Mouse (Mus musculus): ENCODE results near the gene Bcdin3d. TPM values are rescaled to one million over a fixed set of nuclear protein-coding genes. Genes with fewer than 3 reads are reported as not detected.

The Bcdin3d gene
- polyA plus RNA-seq, 1 experiment from 2014 or later: 13.7 TPM

DNA sequence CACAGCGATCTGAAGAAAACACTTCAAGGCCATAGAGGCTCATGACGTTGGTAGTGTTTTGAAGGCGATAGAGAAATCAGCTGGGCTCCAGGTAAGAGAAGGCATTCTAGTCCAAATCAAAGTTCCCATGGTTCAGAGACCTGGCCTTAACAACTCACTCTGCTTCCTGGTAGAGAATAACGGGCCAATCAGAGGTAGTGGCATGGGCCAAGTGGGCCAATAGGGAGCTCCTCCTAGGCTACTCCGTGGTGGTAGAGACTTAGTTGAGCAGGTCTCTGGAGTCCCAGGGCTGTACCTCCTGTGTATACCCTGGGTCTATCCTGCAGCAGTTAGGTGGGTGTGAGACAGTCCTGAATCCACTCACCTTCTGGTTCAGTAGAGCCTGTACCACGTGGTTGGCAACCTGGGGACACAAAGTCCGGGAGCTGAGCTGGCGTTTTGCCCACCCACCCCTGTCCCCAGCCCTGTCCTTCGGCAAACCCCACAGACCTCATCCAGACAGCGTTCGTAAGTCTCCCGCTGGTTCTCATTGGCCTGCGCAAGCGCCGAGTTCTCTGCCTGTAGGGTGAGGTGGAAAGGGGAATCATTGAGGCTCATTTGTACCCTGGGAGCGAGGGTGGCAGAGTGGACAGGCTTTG, 41.3 kb downstream of the Bcdin3d start:
- Histone ChIP-seq H3K27ac (ENCODE audit: low read length) (no peak overlapping the region), H3K4me2 (ENCODE audit: low read depth, low read length) (no peak overlapping the region), H3K9me3 (ENCODE audit: control insufficient read depth, low read length) (no peaks in the 10 kb centered on the region), H3K36me3 (ENCODE audit: control insufficient read depth, insufficient read depth, low read length) (peaks cover 15% of the 10 kb centered on the region), H3K4me1 (replicated peaks; ENCODE audit: control insufficient read depth, insufficient read depth, low read length) (peaks cover 22% of the 10 kb centered on the region), H3K9ac (ENCODE audit: low read length) (no peak overlapping the region), H3K4me3 (ENCODE audit: low read length) (no peak overlapping the region), H3K27me3 (ENCODE audit: control insufficient read depth, insufficient read depth, low read depth, low read length) (no peaks in the 10 kb centered on the region)
- WGBS: 84% methylated on average over 16 of the region's 16 CpGs
- ATAC-seq (ENCODE audit: low read depth): no peak

DNA sequence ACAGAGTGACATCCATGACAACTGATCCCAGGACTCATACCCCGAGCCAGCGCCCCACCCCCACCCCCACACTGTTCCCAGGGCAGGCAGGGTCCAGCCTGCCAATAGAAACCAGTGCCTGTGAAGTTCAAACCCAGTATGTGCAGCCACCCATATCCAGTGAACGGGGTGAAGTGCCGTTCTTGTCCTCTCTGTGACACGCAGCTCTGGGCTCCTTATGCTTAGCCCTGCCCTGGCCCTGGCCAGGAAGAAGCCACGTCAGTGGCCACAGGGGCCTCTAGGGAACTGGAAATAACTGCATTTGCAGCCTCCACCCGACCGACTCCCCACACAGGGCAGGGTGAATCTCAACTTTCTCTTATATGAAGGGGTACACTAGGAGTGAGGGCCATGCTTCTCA, 42.6 kb downstream of the Bcdin3d start:
- no peak overlapping the region for H3K27ac ChIP-seq (ENCODE audit: low read length)
- 58% methylated on average over 8 of the region's 8 CpGs for WGBS
- ATAC-seq (ENCODE audit: low read depth): no peak
- peaks cover 19% of the 10 kb centered on the region for H3K4me1 ChIP-seq (replicated peaks; ENCODE audit: control insufficient read depth, insufficient read depth, low read length)
- H3K36me3 ChIP-seq (ENCODE audit: control insufficient read depth, insufficient read depth, low read length): peaks cover 23% of the 10 kb centered on the region
- H3K4me3 ChIP-seq (ENCODE audit: low read length): no peak overlapping the region
- H3K9me3 ChIP-seq (ENCODE audit: control insufficient read depth, low read length): no peaks in the 10 kb centered on the region
- H3K4me2 ChIP-seq (ENCODE audit: low read depth, low read length): no peak overlapping the region
- no peak overlapping the region for H3K9ac ChIP-seq (ENCODE audit: low read length)
- H3K27me3 ChIP-seq (ENCODE audit: control insufficient read depth, insufficient read depth, low read depth, low read length): no peaks in the 10 kb centered on the region

DNA sequence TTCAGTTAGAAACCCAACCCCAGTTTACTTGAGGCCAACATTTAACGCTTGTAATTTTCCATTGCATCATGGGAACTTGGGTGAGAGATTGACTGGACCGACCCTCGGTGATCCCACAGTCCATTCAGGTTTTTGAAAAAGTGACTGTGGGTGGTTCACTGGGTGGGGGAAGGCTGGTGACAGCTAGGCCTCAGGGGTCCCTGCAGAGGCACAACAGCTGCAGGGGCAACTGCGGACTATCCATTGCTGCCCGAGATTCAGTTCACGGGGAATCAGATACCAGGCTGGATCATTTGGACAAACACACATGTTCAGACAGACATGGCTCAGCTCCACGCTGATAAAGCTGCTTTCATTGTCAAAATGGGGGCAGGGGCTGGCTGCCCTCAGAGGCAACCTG, 43.0 kb downstream of the Bcdin3d start:
- ATAC-seq (ENCODE audit: low read depth): no peak
- Histone ChIP-seq H3K9ac (ENCODE audit: low read length) (no peak overlapping the region), H3K9me3 (ENCODE audit: control insufficient read depth, low read length) (no peaks in the 10 kb centered on the region), H3K36me3 (ENCODE audit: control insufficient read depth, insufficient read depth, low read length) (peaks cover 26% of the 10 kb centered on the region), H3K27me3 (ENCODE audit: control insufficient read depth, insufficient read depth, low read depth, low read length) (no peaks in the 10 kb centered on the region), H3K4me1 (replicated peaks; ENCODE audit: control insufficient read depth, insufficient read depth, low read length) (peaks cover 17% of the 10 kb centered on the region), H3K4me3 (ENCODE audit: low read length) (no peak overlapping the region), H3K27ac (ENCODE audit: low read length) (0 out of 2 replicates have a peak overlapping the region, but pooled peaks have one; percentile 5), H3K4me2 (ENCODE audit: low read depth, low read length) (no peak overlapping the region)
- 64% methylated on average over 7 of the region's 7 CpGs for WGBS

DNA sequence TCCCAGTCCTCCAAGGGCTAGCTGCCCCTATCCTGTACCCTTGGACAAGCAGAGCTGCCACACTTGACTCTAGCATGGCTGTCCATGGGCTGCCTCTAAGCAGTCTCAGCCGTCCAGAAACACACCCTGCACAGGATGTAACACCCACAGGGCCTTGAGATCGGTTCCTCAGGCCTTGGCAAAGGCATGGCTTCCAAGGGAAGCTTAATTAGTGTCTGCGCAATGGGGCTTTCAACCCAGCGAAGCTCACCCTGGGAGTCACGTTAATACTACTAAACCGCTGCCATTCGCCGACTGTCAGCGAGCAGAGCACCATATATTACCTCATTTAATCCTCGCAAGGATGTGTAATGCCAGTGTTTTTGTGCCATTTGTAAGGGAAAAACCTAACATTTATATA, 43.5 kb downstream of the Bcdin3d start:
- H3K27ac ChIP-seq (ENCODE audit: low read length): peak overlapping the region; percentile 20; the same call in 1 of the 2 replicates
- H3K36me3 ChIP-seq (ENCODE audit: control insufficient read depth, insufficient read depth, low read length): peaks cover 30% of the 10 kb centered on the region
- no peaks in the 10 kb centered on the region for H3K27me3 ChIP-seq (ENCODE audit: control insufficient read depth, insufficient read depth, low read depth, low read length)
- H3K4me3 ChIP-seq (ENCODE audit: low read length): no peak overlapping the region
- H3K9ac ChIP-seq (ENCODE audit: low read length): no peak overlapping the region
- peaks cover 17% of the 10 kb centered on the region for H3K4me1 ChIP-seq (replicated peaks; ENCODE audit: control insufficient read depth, insufficient read depth, low read length)
- no peak overlapping the region for H3K4me2 ChIP-seq (ENCODE audit: low read depth, low read length)
- no peak for ATAC-seq (ENCODE audit: low read depth)
- WGBS: 81% methylated on average over 10 of the region's 10 CpGs
- no peaks in the 10 kb centered on the region for H3K9me3 ChIP-seq (ENCODE audit: control insufficient read depth, low read length)

DNA sequence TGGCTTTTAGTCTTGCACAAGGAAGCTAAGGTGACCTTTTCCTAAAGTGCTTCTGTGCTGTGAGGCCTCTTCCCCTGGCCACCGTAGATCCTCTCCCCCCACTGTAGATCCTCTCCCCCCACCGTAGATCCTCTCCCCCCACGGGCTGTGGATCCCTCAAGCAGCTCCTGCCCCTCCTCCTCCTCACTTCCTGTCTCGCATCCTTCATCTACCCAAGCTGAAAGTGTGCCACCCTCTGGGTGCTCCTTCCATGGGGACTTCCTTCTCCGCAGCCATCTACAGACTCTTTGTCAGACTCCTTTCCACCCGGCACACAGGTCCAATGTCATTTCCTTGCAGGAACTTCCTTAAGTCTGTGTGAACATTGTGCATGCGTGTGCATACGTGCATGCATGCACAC, 44.1 kb downstream of the Bcdin3d start:
- no peak overlapping the region; the same call in 1 of the 2 replicates for H3K27ac ChIP-seq (ENCODE audit: low read length)
- H3K4me1 ChIP-seq (replicated peaks; ENCODE audit: control insufficient read depth, insufficient read depth, low read length): peaks cover 13% of the 10 kb centered on the region
- no peak for ATAC-seq (ENCODE audit: low read depth)
- WGBS: 65% methylated on average over 8 of the region's 8 CpGs
- peaks cover 34% of the 10 kb centered on the region for H3K36me3 ChIP-seq (ENCODE audit: control insufficient read depth, insufficient read depth, low read length)
- no peak overlapping the region for H3K4me2 ChIP-seq (ENCODE audit: low read depth, low read length)
- H3K4me3 ChIP-seq (ENCODE audit: low read length): no peak overlapping the region
- no peaks in the 10 kb centered on the region for H3K9me3 ChIP-seq (ENCODE audit: control insufficient read depth, low read length)
- H3K27me3 ChIP-seq (ENCODE audit: control insufficient read depth, insufficient read depth, low read depth, low read length): no peaks in the 10 kb centered on the region
- H3K9ac ChIP-seq (ENCODE audit: low read length): no peak overlapping the region

DNA sequence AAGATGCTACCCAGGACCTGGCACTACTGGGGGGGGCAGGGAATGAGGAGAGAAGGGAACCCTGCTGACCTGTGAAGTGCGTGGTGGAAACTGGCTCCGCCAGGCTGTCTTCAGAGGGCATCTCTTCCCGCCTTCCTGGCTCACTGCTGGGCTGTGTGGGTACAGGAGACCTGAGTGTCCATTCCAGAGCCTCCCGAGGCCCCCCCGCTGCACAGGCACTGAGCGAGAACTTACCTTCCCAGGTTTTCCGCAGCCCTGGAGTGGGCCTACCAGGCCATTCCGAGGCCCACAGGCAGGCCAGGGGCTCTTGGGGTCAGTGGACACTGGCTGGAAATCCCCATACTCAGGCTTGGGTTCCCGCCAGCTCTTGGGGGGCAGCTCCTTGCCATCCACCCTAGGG, 50.6 kb downstream of the Bcdin3d start:
- H3K4me3 ChIP-seq (ENCODE audit: low read length): no peak overlapping the region
- 85% methylated on average over 9 of the region's 9 CpGs for WGBS
- no peaks in the 10 kb centered on the region for H3K27me3 ChIP-seq (ENCODE audit: control insufficient read depth, insufficient read depth, low read depth, low read length)
- no peak overlapping the region for H3K9ac ChIP-seq (ENCODE audit: low read length)
- H3K27ac ChIP-seq (ENCODE audit: low read length): no peak overlapping the region
- ATAC-seq (ENCODE audit: low read depth): no peak
- H3K4me1 ChIP-seq (replicated peaks; ENCODE audit: control insufficient read depth, insufficient read depth, low read length): peaks cover 14% of the 10 kb centered on the region
- H3K9me3 ChIP-seq (ENCODE audit: control insufficient read depth, low read length): no peaks in the 10 kb centered on the region
- H3K4me2 ChIP-seq (ENCODE audit: low read depth, low read length): no peak overlapping the region
- H3K36me3 ChIP-seq (ENCODE audit: control insufficient read depth, insufficient read depth, low read length): peaks cover 22% of the 10 kb centered on the region

DNA sequence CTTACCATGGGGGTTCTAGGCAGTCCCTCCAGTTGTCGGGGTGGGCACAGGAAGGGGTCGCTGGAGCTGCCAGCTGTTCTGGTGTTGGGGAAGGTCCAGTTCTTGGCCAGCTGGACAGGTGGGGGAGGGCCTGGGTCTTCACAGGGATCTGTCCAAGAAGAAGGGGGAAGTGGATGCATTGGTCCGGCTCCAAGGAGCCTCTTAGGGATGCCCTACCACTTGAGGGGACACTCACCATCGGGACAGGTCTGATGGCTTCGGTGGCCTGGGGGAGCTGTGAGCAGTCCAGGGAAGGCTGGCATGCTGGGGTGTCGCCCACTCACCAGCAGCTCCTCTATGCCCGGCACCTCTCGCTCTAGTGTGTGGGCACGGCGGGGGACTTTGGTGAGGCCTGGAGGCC, 51.4 kb downstream of the Bcdin3d start:
- no peak overlapping the region for H3K4me3 ChIP-seq (ENCODE audit: low read length)
- no peak for ATAC-seq (ENCODE audit: low read depth)
- no peaks in the 10 kb centered on the region for H3K27me3 ChIP-seq (ENCODE audit: control insufficient read depth, insufficient read depth, low read depth, low read length)
- H3K27ac ChIP-seq (ENCODE audit: low read length): no peak overlapping the region
- H3K4me2 ChIP-seq (ENCODE audit: low read depth, low read length): no peak overlapping the region
- peaks cover 22% of the 10 kb centered on the region for H3K36me3 ChIP-seq (ENCODE audit: control insufficient read depth, insufficient read depth, low read length)
- WGBS: 89% methylated on average over 10 of the region's 10 CpGs
- H3K9me3 ChIP-seq (ENCODE audit: control insufficient read depth, low read length): no peaks in the 10 kb centered on the region
- no peak overlapping the region for H3K9ac ChIP-seq (ENCODE audit: low read length)
- peaks cover 16% of the 10 kb centered on the region for H3K4me1 ChIP-seq (replicated peaks; ENCODE audit: control insufficient read depth, insufficient read depth, low read length)

DNA sequence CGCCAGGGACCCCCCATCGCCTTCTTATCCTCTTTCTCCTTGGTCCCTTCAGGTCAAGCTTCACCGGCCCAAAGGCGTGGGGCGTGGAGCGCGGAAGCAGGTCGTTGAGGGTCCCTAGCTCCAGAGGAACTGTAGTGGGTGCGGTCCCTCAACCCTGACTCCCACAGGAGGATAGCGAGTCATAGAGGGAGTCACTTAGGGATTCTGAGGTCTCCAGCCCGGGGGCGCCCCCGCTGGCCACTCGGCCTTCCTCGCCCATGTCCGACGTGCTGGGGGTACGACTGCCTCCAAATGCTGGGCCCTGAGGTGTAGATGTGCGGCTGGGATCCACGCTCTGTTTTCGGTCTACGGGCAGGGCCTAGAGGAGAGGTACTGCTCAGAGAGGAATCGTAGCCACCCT, 52.0 kb downstream of the Bcdin3d start:
- WGBS: 90% methylated on average over 23 of the region's 23 CpGs
- ATAC-seq (ENCODE audit: low read depth): no peak

DNA sequence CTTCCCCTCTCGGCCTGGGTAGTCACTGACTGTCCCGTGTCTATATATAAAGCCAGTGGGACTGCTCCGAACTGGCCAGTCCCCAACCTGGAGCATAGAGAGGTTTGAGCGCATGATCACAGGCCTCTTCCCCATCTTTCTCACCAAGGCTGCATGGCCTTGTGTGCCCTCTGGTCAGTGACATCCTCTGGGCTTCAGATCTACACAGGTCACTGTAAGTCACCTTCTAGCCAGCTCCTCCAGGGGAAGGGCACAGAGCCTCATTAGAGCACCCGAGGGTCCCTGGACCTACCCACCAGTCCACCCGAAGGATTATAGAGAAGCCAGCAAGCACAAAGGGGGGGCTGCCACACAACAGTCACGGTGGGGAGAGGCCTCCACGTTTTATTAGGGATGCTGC, 52.9 kb downstream of the Bcdin3d start:
- H3K9ac ChIP-seq (ENCODE audit: low read length): no peak overlapping the region
- WGBS: 78% methylated on average over 8 of the region's 8 CpGs
- no peak for ATAC-seq (ENCODE audit: low read depth)

More for the DNA sequence above, 52.0 kb downstream of the Bcdin3d start:
- H3K4me1 ChIP-seq (replicated peaks; ENCODE audit: control insufficient read depth, insufficient read depth, low read length): peaks cover 22% of the 10 kb centered on the region
- H3K27me3 ChIP-seq (ENCODE audit: control insufficient read depth, insufficient read depth, low read depth, low read length): no peaks in the 10 kb centered on the region
- H3K4me2 ChIP-seq (ENCODE audit: low read depth, low read length): no peak overlapping the region
- no peak overlapping the region for H3K4me3 ChIP-seq (ENCODE audit: low read length)
- H3K27ac ChIP-seq (ENCODE audit: low read length): no peak overlapping the region
- no peak overlapping the region for H3K9ac ChIP-seq (ENCODE audit: low read length)
- peaks cover 20% of the 10 kb centered on the region for H3K36me3 ChIP-seq (ENCODE audit: control insufficient read depth, insufficient read depth, low read length)
- no peaks in the 10 kb centered on the region for H3K9me3 ChIP-seq (ENCODE audit: control insufficient read depth, low read length)

More for the DNA sequence above, 52.9 kb downstream of the Bcdin3d start:
- Histone ChIP-seq H3K27me3 (ENCODE audit: control insufficient read depth, insufficient read depth, low read depth, low read length) (no peaks in the 10 kb centered on the region), H3K4me2 (ENCODE audit: low read depth, low read length) (no peak overlapping the region), H3K36me3 (ENCODE audit: control insufficient read depth, insufficient read depth, low read length) (peaks cover 13% of the 10 kb centered on the region), H3K4me1 (replicated peaks; ENCODE audit: control insufficient read depth, insufficient read depth, low read length) (peaks cover 22% of the 10 kb centered on the region), H3K4me3 (ENCODE audit: low read length) (no peak overlapping the region), H3K27ac (ENCODE audit: low read length) (peak overlapping the region; percentile 97), H3K9me3 (ENCODE audit: control insufficient read depth, low read length) (no peaks in the 10 kb centered on the region)

Measured in lung, embryonic 16.5 days (tissue).